Mouse (Mus musculus) heart, embryonic 14.5 days (tissue): ENCODE results near the gene Rragc. TPM values are rescaled to one million over a fixed set of nuclear protein-coding genes. Genes with fewer than 3 reads are reported as not detected.

Experiments used
- ATAC-seq: fragments of 200-750 bp; cut with Nextera tagmentation; 2 replicates; pipeline ENCODE4 v1.8.0; 2017; ENCODE audit warnings: low read depth, moderate TSS enrichment; ENCODE audit not compliant: insufficient number of reproducible peaks, insufficient read depth, low FRiP score
- H3K27ac ChIP-seq, 2 experiments: fragments of 200-500 bp in 1 of 2; fragments of 300-500 bp in 1 of 2; sonication (generic) in 1 of 2; replicated peaks in 1 of 2; 2 replicates each; pipeline ENCODE4 v1.5.1; 2012 to 2014; ENCODE audit warnings: low read depth in 2 of 2, low read length in 2 of 2, control low read depth in 1 of 2, mild to moderate bottlenecking in 1 of 2, mixed read lengths in 1 of 2; ENCODE audit not compliant: control insufficient read depth in 1 of 2, insufficient read depth in 1 of 2
- H3K27me3 ChIP-seq: fragments of 300-500 bp; sonication (generic); 2 replicates; pipeline ENCODE4 v1.6.1; 2014; ENCODE audit warnings: mild to moderate bottlenecking, low read length, control low read depth; ENCODE audit not compliant: control insufficient read depth, insufficient read depth
- H3K36me3 ChIP-seq: fragments of 300-500 bp; sonication (generic); 2 replicates; pipeline ENCODE4 v1.6.1; 2014; ENCODE audit warnings: mild to moderate bottlenecking, control low read depth, low read length, mixed read lengths; ENCODE audit not compliant: control insufficient read depth, insufficient read depth
- H3K4me1 ChIP-seq, 2 experiments: fragments of 200-500 bp in 1 of 2; fragments of 300-500 bp in 1 of 2; sonication (generic) in 1 of 2; 2 replicates each; pipeline ENCODE4 v1.6.1; 2012 to 2014; ENCODE audit warnings: low read length in 2 of 2, control low read depth in 1 of 2, mixed read lengths in 1 of 2; ENCODE audit not compliant: control insufficient read depth in 2 of 2, insufficient read depth in 2 of 2
- H3K4me2 ChIP-seq: fragments of 300-500 bp; sonication (generic); 2 replicates; pipeline ENCODE4 v1.6.1; 2014; ENCODE audit warnings: mild to moderate bottlenecking, low read length
- H3K4me3 ChIP-seq, 2 experiments: fragments of 200-500 bp in 1 of 2; fragments of 300-500 bp in 1 of 2; sonication (generic) in 1 of 2; 2 replicates each; pipeline ENCODE4 v1.5.1; 2012 to 2014; ENCODE audit warnings: low read length in 2 of 2, mild to moderate bottlenecking in 2 of 2, control low read depth in 1 of 2, low read depth in 1 of 2, moderate library complexity in 1 of 2; ENCODE audit not compliant: control insufficient read depth in 1 of 2, insufficient read depth in 1 of 2
- H3K9ac ChIP-seq: fragments of 300-500 bp; sonication (generic); 2 replicates; pipeline ENCODE4 v1.6.1; 2014; ENCODE audit warnings: mild to moderate bottlenecking, low read length
- H3K9me3 ChIP-seq: fragments of 300-500 bp; sonication (generic); 2 replicates; pipeline ENCODE4 v1.6.1; 2016; ENCODE audit warnings: low read length, control low read depth; ENCODE audit not compliant: control insufficient read depth
- WGBS: fragments of 180-500 bp; shearing (Covaris S2); extraction: QIAGEN DNeasy Blood & Tissue Kit; methylation state at CpG from one replicate; pipeline ENCODE4 v1.1.7; 2014; 5-methylcytosine and 5-hydroxymethylcytosine counted together
- polyA plus RNA-seq: library from polyadenylated mRNA; unstranded; fragments of >200 nt; fragmentation: Nextera tagmentation; extraction: Ambion mirVana; gene quantifications from 2 replicates; pipeline ENCODE4 v1.2.1, GENCODE M21; 2014

The Rragc gene
- polyA plus RNA-seq, result 45.0 and 48.6 TPM in 2 replicates

DNA sequence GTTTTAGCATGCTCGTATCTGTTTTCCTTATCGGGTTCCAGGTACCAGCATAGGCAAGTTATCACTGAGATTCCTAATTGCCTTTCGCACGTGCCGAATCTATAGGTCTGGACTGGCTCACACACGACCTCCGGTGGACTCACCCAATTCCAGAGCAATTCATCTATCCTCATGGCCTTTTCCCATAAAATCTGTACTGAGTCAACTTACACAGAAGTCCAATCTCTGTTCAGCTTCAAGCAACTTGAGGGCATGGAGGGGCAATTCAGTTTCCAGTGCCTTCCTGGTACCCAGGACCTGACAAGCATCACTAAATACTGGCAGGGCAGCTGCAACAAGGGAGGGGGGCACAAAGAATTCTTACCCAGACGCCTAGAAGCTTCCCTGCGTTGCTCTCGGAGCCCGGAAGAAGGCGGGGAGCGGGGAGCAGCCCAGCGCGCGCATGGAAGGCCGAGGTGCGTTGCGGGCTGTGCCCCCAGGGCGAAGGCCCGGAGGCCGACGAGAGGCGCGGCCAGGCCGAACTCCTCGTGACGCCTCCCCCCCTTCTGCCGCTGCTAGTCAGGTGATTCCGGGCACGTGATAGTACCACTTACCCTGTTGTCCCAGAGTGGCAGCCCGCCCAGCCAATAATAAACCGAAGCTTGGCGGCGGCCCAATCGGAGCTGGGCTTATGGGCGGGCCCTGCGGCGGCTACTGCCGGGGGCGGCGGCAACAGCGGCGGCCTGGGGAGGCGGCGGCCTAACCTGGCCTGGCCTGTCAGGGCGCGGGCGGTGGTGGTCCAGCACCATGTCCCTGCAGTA lies at the start of gene Rragc:
Gene Rragc, plus strand, starts transcription at position 699 of the 800 bp plus-strand sequence.
- WGBS, result under 1% methylated on average over 49 of the region's 49 CpGs
- peak within 1 kb of the TSS; percentile 95 to 98 for H3K4me3 ChIP-seq

GRCm38 (mm10) chr4:123893726-123894125 lies 23.5 kb upstream of the Rragc start:
- Histone ChIP-seq H3K4me1 (no peaks in the 10 kb centered on the region), H3K27me3 (no peaks in the 10 kb centered on the region), H3K9me3 (no peaks in the 10 kb centered on the region), H3K4me2 (no peak overlapping the region), H3K27ac (no peak overlapping the region), H3K4me3 (no peak overlapping the region), H3K36me3 (no peaks in the 10 kb centered on the region), H3K9ac (no peak overlapping the region)
- ATAC-seq, result no peak
- 84% methylated on average over 5 of the region's 5 CpGs for WGBS

More for the DNA sequence above, at the start of gene Rragc:
- ATAC-seq, result peak; percentile 97
- H3K9ac ChIP-seq, result peak within 1 kb of the TSS; percentile 95
- H3K36me3 ChIP-seq, result peaks cover 41% of the 10 kb centered on the region
- peak within 1 kb of the TSS; percentile 76 to 87 for H3K27ac ChIP-seq
- no peaks in the 10 kb centered on the region for H3K27me3 ChIP-seq
- peaks cover 6 to 22% of the 10 kb centered on the region in 2 experiments for H3K4me1 ChIP-seq
- peak within 1 kb of the TSS; percentile 82 for H3K4me2 ChIP-seq
- H3K9me3 ChIP-seq, result no peaks in the 10 kb centered on the region

DNA sequence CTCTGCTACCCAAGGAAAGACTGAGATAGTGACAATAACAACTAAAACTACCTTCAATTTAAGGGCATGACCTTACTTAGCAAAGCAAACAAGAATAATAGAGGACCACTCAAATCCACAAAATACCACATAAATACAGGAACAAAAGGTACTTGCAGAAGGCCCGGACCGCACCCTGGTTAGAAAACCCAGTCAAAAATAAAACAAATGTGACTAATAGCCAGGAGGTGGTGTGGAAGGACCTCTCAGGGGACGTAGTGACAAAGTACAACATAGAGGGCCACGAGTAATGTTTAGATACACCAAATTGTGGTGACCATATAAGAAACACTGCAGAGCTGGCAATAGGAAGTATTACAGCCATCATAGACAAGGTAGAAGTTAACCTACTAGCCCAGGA lies 23.0 kb upstream of the Rragc start:
- Histone ChIP-seq H3K9me3 (no peaks in the 10 kb centered on the region), H3K4me1 (no peaks in the 10 kb centered on the region), H3K4me2 (no peak overlapping the region), H3K4me3 (no peak overlapping the region), H3K27ac (no peak overlapping the region), H3K9ac (no peak overlapping the region), H3K27me3 (no peaks in the 10 kb centered on the region), H3K36me3 (no peaks in the 10 kb centered on the region)
- WGBS, result 89% methylated on average over 4 of the region's 4 CpGs
- no peak for ATAC-seq

DNA sequence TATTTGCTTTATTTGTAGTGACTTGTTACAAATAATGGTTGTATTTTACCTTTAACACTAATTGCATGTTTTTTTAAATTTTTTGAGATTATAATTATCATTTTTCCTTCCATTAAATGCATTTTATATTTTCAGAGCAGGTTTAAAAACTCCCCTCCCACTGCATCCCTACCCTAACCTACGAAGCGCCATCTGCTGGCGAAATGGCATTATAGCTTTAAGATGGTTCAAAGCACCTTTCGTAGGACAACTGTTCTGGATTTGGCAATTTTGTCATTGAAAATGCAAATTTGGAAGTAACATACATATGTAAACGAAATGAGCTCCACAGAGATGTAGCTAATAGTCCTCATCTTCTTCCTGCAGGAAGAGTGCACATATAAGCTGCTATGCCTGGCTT lies 18.6 kb upstream of the Rragc start:
- Histone ChIP-seq H3K4me1 (0 out of 4 replicates have a peak, but pooled peaks cover 0 to under 1% of the 10 kb centered on the region in 2 experiments), H3K27me3 (no peaks in the 10 kb centered on the region), H3K27ac (no peak overlapping the region), H3K9ac (no peak overlapping the region), H3K36me3 (no peaks in the 10 kb centered on the region), H3K4me3 (no peak overlapping the region), H3K9me3 (no peaks in the 10 kb centered on the region), H3K4me2 (no peak overlapping the region)
- 12% methylated on average over 5 of the region's 5 CpGs for WGBS
- no peak for ATAC-seq

DNA sequence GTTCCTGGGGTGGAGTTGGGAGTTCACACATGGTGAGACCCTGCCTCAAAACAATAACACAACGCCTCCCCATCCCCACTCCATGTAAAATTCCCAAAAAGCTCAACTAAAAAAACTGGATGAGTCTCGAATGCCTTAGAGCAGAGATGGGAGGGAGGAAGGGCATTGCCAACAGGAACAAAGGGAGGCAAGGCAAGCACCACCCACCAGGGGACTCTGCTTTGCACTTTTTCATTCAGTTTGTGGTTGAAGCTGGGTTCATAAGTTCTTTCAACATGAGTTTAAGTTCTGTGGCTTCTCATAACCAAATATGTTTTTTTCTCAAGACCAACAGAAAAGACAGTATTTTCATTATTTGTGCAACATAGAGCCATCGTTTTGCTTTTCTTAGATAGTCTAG lies 13.8 kb upstream of the Rragc start:
- Histone ChIP-seq H3K9me3 (no peaks in the 10 kb centered on the region), H3K4me2 (no peak overlapping the region), H3K27me3 (no peaks in the 10 kb centered on the region), H3K27ac (no peak overlapping the region), H3K9ac (no peak overlapping the region), H3K4me3 (no peak overlapping the region), H3K4me1 (peaks cover 0 to 19% of the 10 kb centered on the region in 2 experiments; a peak in 2 of 4 replicates), H3K36me3 (0 out of 2 replicates have a peak, but pooled peaks cover under 1% of the 10 kb centered on the region)
- 81% methylated on average over 3 of the region's 3 CpGs for WGBS
- ATAC-seq, result no peak

GRCm38 (mm10) chr4:123904333-123905125 lies 12.7 kb upstream of the Rragc start, which contains the start of gene Mycbp:
Gene Mycbp (plus strand): TSS chr4:123904832.
- H3K9ac ChIP-seq, result peak within 1 kb of the TSS; percentile 77
- H3K9me3 ChIP-seq, result no peaks in the 10 kb centered on the region
- H3K27me3 ChIP-seq, result no peaks in the 10 kb centered on the region
- ATAC-seq, result peak; percentile 100
- H3K27ac ChIP-seq, result peak within 1 kb of the TSS; percentile 76 to 78
- peaks cover 0 to 19% of the 10 kb centered on the region in 2 experiments; a peak in 2 of 4 replicates for H3K4me1 ChIP-seq
- peak within 1 kb of the TSS; percentile 71 for H3K4me2 ChIP-seq
- H3K4me3 ChIP-seq, result peak within 1 kb of the TSS; percentile 71 to 83
- 1% methylated on average over 49 of the region's 49 CpGs for whole genome bisulfite sequencing
- H3K36me3 ChIP-seq, result peaks cover 11% of the 10 kb centered on the region

GRCm38 (mm10) chr4:123905126-123905668 lies 12.0 kb upstream of the Rragc start:
- Histone ChIP-seq H3K4me1 (peaks cover 0 to 19% of the 10 kb centered on the region in 2 experiments; a peak in 2 of 4 replicates), H3K27me3 (no peaks in the 10 kb centered on the region), H3K4me2 (peak overlapping the region; percentile 71), H3K4me3 (peak overlapping the region; percentile 71 to 83), H3K9me3 (no peaks in the 10 kb centered on the region), H3K27ac (peak overlapping the region; percentile 72 to 74), H3K9ac (peak overlapping the region; percentile 77), H3K36me3 (peaks cover 18% of the 10 kb centered on the region)
- under 1% methylated on average over 46 of the region's 53 CpGs for WGBS
- no peak for ATAC-seq
